Mouse (Mus musculus) frontal cortex, postnatal 14 days (tissue): ENCODE measurements around the gene Sptb.

Experiments used
- DNase-seq, 2 experiments: peaks; one replicate each; pipeline ENCODE4 v3.0.0; 2022; ENCODE audit warnings: low spot score in 2 of 2

Gene Sptb

DNA sequence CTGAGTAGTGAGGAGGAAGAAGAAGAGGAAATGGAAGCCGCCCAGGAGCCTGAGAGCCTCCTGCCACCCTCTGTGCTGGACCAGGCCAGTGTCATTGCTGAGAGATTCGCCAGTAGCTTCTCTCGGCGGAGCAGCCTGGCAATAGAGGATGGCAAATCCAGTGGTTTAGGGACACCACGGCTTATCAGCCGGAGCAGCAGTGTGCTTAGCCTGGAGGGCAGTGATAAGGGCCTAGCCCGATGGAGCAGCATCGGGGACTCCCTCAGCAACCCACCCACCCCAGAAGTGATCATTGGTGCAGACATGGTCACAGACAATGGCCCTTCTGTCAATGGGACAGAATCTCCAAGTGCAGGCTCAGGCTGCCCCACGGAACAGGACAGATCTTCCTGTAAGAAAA, 134.3 kb downstream of the Sptb start:
- no peak for DNase-seq

DNA sequence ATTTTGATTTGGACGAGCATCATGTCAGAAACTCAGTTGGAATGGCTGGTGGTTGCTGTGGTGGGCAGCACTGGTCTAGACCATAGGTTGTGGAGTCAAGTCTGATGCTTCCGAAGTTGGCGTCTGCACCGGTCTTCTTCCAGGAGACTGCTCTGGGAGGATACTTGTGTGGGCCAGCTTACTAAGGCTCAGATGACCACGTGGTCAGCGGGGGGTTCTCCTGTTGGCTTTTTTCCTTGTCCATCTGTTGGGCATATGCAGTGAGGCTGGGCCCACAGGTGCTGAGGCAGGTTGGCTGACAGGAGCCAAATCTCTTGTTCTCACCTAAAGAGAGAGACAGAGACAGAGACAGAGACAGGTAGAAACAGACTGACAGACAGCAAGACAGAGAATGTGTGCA, 135.5 kb downstream of the Sptb start:
- DNase-seq: no peak

DNA sequence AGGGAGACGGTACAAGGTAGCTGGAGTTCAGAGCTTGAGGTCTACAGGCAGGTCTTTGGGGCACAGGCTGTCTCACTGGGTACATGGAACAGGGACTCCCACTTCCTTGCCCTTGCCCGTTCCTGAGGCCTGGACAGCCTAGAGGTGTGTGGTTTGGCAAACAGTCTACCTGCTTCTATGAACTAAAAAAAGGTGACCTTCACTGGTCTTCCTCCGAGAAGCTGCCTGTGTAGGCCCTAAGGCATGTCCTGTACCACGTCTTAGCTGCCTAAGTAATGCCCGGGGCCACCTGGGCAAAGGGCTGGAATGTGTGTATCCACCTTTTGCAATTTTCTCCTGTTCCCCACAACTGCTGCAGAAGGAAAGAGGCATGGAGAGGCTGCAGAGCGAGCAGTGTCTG, 137.0 kb downstream of the Sptb start:
- DNase-seq: no peak

DNA sequence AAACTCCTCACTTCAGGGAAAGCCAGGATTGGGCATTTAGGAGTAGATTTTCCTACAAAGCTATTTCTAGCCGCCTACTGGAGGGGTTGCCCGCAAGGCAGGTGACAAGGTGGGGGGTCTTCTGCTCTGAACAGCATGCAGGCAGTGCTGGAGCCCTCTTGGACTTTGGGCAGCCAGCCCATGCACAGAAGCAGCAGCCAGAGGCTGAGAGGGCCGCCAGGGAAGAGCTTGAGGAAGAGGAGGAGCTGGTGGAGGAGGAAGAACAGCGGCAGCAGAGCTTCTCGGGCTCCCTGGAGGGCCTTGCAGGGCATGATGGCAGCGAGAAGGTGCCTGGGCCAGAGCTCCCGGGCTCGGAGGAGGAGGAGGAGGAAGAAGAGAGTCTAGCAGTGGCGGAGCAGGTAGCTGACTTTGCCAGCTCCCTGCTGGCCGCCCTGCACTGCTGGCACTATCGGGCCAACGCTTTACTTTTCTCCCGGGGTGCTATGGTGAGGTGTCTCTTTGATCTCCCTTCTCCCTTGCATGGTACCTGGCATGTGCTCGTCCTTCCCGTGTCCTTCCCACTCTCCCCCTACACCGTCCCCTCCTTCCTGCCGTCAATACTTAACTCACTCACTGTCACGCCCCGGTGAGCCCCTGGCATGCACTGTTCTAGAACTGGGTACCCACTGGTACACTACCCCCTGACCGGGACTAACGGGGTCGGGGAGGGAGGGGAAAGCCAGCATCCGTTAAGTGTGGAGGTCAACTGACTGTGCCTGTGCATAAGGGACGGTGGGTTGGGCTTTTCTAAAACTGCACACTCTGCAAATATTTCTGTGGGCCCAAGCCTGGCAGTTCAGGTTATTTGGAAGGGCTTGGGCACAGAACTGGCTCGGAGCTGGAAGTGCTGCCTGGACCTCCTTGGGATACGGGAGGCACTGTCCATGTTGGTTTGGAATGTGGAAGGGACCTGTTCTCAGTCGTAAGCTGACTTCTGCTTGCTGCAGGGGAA, 137.8 kb downstream of the Sptb start:
- DNase-seq: no peak

DNA sequence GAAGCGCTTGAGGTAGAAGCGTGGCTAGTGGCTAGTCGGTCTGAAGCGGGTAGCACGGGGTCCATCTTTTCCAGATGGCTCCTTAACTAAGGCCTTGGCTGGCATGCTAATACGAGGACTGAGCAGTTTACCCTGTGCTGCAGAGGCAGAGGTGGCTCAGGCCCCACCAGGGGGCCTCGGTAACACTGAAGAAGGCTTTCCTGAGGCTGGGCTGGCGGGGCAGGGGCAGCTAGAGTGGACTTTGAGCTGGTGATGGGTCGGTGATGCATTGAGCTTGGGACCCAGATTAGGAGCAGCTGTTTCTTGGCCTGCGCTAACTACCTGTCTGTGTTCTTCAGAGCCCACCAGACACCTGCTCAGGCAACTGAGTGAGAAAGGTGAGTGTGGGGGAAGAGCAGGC, 139.1 kb downstream of the Sptb start:
- DNase-seq: no peak

DNA sequence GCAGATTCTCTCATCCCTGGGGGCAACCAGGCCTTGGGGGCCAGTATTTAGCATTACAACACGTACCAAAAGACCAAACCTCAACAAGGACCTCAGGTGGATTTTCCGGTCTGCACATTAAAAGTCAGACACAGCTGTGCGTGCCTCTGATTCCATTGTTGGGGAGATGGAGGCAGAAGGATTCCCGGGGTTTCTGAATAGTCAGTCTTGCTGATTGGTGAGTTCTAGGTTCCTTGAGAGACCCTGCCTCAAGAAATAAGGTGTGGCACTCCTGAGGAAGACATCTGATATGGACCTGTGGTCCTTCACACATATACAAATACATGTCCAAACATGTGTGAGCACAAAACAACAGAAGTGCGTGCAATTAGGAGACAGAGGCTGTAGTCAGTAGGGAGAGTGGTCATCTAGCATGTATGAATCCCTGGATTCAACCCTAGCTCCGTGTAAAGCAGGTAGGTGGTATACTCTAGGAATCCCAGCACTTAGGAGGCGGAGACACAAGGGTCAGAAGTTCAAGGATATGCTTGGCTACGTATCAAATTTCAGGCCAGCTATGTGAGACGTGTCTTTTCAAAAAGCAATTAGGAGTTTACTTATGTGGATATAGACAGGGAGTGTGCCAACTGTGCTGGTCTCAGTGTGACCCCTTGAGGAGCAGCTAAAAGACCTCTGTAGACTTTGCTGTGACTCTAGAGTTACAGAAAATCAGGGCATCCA, 140.0 kb downstream of the Sptb start:
- DNase-seq: no peak

DNA sequence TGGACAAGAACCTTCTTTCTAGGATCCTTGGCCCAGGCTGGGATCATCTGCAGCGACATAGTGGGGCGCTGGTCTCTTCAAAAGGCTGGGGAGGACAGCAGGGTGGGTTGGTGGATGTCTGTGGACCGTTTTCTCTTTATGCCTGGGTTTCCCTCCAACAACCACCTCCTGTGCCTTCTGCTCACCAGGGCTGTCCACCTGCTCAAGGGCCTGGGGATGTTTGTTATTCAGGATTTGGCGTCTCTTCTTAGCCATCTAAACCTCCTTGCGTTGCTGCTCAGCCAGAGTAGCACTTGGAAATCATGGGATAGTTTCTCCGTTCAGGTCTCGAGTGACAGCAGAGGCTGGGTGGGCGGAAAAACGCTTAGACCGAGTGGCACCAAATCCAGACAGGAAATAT, 144.1 kb downstream of the Sptb start:
- no peak for DNase-seq

DNA sequence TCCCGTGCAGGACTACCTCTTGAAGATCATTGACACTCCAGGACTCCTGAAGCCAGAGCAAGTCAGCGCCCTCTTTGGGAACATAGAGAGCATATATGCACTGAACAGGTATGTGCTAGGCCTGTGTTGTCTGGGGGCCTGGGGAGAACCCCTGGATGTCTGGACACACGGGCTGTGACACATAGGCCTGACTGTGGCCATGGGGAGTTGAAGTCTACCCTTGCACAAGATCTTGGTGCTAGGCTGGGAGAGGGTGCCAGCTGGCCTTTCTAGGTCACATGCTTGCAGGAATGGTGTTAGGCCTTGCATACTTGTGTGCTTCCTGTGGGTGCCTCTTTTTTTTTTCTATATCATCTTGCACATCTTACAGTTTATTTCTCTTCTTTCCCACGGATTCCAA, 148.2 kb downstream of the Sptb start:
- DNase-seq: no peak

DNA sequence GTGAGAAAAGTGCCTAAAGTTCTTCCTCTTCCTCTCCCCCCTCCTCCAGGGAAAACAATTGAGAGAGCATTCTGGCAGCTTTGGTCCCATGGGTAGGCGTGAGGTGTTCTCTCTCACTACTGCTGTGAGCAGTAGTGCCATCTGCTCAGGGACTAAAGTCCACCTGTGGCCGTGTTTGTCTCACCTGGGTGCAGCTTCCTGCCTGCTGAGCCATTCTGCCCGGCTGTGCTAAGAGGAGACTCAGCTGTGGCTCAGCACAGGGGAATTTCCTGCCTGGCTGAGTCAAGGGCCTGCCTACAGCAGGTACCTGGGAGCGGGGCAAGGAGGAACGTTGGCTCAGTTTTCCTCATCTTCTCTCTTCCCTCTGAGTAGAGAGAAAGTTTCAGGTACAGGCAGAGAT, 152.1 kb downstream of the Sptb start:
- no peak for DNase-seq

DNA sequence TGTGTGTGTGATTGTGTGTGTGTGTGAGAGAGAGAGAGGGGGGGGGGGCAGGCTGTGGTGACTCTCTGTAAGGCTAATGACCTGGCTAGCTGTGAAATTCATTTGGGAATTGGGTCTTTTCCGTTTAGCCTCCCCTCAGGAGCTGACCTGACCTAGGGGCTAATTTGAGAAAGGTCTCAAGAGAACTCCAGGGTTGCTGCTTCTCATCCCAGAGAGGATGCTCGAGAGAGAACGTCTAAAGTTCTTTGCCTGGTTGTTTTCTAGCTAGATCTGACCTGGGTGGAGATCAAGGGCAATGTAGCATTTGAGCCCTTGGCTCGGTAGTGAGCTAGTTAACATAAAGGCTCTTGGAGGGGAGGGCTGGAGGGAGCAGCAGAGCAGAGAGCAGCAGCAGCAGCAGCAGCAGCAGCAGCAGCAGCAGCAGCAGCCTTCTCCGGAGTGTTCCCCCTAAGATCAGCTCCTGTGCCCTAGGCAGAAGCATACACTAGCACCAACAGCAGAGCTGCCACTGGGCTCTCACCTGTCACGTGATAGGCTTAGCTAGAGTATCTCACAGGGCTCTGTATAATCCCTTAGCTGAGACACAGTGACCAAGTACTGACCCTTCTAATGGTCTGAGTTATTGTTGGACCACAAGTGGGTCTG, 153.5 kb downstream of the Sptb start:
- no peak for DNase-seq

DNA sequence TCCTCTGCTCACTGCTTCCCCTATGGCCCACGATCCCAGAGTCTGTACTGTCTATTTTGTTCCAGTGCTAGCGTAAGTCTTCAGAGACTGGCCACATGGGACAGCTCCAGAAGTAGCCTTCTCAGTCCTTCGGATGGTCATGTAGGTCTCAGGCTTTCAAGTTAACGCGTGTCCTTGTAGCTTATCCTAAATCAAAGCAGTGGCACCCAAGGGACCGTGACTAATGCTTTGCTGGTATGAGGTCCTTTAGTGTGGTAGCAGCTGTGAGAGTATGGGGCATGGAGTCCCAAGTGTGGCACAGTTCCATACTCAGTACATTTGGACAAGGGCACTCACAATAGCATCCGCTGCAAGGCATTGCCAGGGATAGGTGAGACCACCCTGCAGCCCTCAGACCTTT, 154.2 kb downstream of the Sptb start:
- DNase-seq: no peak

DNA sequence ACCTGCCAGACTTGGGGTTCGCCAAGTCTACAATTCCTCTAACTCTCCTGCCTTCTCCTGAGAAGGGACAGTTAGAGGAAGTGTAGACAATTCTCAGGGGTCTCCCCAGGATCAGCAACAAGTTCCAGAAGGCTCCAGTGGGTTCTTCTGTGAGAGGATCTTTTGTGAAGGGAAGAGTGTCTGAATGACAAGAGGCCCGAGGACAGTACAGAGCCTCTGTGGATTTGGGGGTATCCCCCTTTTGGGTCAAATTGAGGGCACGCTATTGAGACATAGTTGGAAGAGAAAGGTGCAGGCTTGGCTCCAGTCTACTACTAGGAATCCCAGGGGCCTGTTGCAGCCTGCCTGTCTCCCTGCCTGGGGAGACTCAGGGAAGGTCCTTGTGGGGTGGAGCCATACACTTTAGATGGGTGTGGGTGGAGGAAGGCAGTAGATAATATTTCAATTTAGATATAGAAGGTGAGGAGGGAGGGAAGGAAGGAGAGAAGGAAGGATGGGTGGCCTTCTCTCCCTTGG, 155.4 kb downstream of the Sptb start:
- DNase-seq: no peak

DNA sequence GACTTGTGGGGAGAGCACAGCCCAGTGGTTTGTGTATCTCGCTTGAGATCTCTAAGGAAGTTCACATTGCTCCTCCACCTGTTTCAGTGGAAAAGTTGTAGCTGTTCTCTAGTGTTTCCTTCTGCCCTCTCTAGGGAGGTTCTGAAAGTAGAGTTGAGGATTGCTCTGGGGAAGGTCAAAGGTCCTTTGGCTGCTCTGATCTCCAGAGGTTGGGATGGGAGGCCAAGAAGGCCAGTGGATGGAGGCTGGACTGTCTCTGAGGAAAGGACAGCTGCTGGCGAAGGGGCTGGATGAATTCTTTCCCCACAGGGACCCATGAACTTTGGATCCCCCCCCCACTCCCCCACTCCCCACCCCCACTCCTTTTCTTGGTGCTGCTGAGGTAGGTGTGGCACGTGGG, 156.0 kb downstream of the Sptb start:
- DNase-seq: no peak

DNA sequence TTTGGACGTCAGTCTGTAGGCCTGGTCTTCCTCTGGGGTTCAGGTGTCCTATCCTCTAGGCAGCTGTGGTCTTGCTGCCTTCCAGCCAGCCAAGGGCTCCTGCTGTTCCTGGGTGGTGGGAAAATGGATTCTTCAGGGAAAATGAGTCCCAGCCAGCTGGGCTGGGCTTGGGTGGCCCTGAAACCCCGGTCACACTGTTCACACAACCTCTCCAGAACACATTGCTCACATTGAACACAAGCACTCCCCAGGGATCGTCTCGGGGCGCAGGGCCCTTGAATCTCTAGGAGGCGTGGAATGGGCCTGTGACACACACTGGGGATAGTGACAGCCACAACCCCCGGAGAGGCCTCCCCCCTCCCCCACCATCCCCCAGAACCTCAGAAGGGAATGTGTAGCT, 156.4 kb downstream of the Sptb start:
- no peak for DNase-seq

DNA sequence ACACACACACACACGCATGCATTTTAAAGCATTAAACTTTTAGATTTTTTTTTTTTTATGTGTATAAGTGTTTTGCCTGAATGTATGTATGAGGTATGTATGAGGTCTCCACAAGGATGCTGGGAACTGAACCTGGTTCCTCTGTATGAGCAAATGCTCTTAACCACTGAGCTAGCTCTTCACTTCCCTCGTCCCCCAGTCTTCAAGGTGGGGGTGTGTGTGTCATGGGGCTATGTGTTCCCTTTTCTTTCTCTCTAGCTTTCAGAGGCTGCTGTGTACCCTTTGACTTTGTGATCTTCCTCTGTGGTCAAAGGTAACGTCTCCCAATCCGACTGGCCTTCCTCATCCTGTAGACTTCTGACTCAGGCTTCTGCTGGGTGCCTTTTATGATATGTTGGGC, 157.4 kb downstream of the Sptb start:
- no peak for DNase-seq

DNA sequence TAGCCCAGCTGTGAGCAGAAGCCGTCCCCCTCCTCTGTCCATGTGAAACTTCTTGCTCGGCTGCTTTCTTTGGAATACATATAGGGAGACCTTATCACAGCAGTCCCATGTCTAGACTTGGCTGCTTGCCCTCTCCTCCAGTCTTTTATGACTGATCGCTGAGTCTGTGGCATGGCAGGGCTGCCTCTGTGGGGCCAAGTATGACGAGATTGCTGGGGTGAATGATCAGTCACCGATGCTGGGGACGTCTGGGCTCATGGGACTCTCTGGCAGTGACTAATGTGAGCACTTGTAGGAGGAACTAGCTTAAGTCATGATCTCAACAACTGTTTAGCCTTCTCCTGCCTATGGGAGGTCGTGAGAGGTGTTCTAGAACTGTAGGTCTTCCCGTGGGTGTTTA, 158.0 kb downstream of the Sptb start:
- DNase-seq: no peak

DNA sequence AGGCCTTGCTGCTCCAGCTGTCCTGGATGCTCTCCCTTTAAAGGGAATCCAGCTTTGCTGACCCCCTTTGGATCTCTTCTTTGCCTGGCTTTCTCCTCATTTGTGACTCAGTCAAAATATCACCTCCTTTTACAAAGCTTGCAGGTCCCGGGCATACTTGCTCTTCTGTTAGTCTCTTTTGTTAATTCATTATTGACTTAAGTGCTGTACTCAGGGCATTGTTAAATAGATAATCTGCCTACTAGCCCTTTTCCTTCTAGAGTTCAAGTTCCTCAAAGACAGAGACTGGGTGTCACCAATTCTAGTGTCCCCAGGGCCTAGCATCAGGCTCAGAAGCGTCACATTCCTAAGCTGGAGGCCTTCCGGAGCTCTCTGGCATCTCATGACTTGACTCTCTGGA, 161.1 kb downstream of the Sptb start:
- no peak for DNase-seq

DNA sequence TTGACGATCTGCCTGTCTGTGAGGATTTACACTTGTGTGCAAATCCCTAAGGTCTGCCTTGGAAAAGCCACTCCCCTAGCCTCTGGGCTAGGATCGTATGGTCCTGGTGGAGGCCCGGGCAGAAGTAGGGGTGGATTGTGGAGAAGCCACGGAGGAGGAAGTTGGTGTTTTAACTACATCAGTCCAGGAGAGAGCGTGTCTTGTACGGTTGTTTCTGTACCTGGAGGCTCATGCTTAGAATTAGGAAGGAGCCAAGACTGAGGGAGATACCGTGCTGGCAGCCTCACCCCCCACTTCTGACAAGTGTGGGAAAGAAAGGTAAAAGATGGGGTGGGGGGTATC, 162.3 kb downstream of the Sptb start:
- DNase-seq: no peak

DNA sequence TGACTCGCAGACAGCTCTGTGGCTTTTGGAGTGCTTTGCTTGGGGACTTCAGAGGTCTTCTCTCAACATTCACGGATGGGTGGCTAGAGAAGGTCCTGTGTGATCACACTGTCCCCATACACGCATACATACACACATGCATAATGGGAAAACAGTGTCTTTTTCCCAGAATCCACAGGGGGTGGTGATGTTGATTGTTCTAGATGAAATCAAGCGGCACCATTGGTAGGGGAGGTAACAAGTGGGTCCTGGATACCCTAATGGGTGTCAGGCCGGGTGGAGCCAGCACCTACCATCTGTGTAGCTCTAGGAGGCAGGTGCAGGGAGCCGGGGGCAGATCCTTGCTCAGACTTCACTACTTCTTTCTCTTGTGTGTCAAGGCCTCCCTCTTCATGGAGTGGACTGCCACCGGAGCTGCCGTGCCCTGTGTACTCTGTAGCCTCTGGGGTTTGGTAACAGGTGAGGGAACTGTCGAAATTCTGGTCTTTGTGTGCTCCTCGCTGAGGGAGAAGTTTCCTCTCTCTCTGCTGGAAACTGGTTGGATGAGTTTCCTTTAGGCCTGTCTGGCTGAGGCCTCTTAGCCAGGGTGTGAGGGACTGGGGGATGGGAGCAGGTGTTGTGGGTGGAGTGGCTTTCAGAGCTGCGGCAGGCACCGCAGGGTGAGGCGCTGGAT, 162.8 kb downstream of the Sptb start:
- DNase-seq: no peak

DNA sequence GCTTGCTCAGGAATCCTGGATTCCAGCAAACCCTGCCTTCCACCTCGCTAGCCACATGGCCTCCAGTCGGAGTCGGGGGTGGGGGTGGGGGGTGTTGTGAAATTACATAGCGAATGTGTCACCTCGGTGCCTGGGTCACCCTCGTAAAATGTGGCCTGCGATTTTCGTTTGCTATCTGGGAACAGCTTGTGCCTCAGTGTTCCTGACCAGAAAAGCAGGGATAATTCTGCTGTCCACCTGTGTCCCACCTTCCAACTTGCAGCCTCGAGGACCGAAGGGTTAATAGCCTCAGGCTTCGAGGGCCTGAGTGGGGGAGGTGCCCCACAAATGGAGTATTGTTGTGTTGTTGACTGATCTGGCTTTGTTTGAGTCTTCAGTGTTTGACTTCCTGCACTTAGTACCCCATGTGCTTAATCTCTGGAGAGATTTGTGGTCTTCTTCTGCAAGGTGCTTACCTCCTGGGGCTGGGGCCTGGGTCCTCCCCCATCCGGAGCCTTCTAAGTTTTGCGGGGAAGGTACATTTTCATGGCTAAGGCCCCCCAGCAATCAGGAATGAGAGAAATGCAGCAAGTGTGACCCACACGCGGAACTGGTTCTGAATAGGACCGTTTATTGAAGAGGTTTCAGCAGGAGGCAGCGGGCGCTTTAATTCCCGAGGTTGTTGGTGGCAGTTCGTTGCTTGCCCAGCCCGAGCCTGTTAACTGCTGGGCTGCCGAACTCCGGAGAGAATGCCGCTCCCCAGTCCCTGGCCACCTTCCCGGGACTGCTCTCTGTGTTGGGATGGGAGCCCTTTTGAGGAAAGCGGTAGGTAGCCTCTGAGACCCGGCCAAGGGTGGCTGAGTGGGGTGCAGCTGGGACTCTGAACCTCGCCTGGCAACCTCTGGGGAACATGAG, 163.7 kb downstream of the Sptb start:
- no peak for DNase-seq

DNA sequence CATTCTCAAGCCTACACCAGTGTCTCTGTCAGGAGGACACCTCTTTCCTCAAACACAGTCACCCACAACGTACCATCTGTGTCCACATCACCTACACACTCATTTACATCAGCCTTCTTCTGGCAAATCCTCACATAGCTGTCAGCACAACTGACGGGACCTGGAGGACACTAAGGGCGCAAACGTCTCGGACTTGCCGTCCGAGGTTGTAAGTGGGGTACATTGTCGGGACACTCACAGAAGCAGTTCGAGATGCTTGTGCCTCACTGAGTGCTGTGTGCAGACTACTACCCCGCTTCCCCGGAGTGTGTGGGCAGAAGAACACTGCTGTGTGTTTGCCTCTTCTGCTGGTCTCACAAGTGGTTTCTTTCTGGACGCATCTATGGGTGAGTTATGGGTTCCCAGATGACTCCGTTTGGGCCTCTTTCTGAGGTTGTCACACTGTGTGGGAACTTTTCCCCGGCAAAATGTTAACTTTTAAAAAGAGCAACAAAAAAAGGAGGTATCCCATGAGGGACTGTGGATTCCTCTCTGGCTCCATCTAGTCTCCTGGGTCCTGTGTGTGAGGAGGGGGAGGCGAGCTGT, 164.5 kb downstream of the Sptb start:
- no peak for DNase-seq
